Comparison of ENCODE assay signal across 1 mouse cellular context in the genomic region with DNA sequence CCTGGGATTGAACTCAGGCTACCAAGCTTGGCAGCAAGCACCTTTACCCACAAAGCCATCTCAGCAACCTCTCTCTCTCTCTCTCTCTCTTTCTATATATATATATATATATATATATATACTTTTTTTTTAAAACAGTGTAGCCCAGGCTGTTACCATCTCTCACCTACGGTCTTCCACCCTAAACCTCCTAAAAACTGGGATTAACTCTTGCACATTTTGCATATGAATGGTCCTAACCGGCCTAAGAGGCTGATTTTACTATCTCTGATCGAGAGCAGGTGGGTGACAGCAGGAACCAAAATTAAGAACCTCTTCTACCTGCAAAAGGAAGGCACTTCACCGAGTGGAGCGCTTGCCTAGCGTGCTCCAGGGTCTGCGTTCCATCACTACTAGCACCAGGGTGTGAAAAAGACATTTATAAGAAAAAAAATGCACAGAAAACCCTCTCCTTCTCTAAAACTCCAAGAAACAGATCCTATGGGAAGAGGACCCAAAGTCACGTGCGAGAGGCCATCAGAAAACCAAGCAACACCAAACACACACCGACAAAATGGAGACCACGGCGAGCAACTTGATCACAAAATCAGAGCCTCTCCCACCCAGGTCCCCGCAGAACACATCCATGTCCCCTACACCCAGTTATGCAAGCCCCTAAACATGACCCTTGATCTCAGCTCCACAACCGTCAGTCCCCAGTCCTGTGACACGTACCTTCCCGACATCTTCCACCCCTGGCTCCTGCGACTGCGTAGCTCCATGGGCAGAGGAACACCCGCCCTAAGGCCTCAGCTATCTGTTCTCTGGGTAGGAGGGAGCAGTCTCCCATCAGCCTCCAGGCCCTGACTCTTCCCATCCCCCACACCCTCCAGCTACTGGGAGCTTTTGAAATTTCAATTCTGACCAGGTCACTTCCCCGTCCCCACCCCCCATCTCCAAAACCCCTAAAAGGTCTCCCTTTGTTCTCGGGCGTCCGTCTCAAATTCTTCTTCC.
TF ChIP-seq lines count a peak whose summit lies in the region.

TSS of gene Zmynd8 (minus strand) at position 815 of the 993 bp plus-strand sequence.

TF ChIP-seq in CH12.LX, 34 proteins besides CTCF, POLR2A, EP300 and RAD21 (continued from another document):
- TF ChIP-seq TBP (conservative IDR thresholded peaks at IDR 0.05; ENCODE audit: low read depth, low read length) (no peak), NRF1 (IDR thresholded peaks at IDR 0.05; ENCODE audit: low read depth, low read length) (no peak), PAX5 (IDR thresholded peaks at IDR 0.05; ENCODE audit: low read length) (no peak), MYC (IDR thresholded peaks at IDR 0.05; ENCODE audit: low read depth, low read length) (no peak), POLR2AphosphoS2 (IDR thresholded peaks at IDR 0.05; ENCODE audit: low read depth, low read length) (no peak), CHD2 (IDR thresholded peaks at IDR 0.05; ENCODE audit: low read length) (no peak), E2F4 (IDR thresholded peaks at IDR 0.05; ENCODE audit: insufficient replicate concordance, low read depth, low read length) (no peak), MAZ (IDR thresholded peaks at IDR 0.05; ENCODE audit: low read depth, low read length) (no peak)
